Mouse (Mus musculus) megakaryocyte, embryonic 14.5 days (primary cell): Measurements from ENCODE around the gene Zfhx3. TPM values are rescaled to one million over a fixed set of nuclear protein-coding genes. Genes with fewer than 3 reads are reported as not detected.

Source experiments
- H3K27me3 ChIP-seq: replicated peaks from 2 replicates; pipeline ENCODE3; 2012; ENCODE audit warnings: inconsistent platforms
- H3K36me3 ChIP-seq: replicated peaks from 2 replicates; pipeline ENCODE3; 2012; ENCODE audit warnings: low read length, inconsistent platforms, mixed read lengths
- H3K4me1 ChIP-seq: 2 replicates; pipeline ENCODE4 v1.6.1; 2012; ENCODE audit warnings: inconsistent platforms
- H3K4me3 ChIP-seq: replicated peaks from 2 replicates; pipeline ENCODE3; 2012; ENCODE audit warnings: moderate library complexity, mild to moderate bottlenecking, inconsistent platforms
- H3K9me3 ChIP-seq: 2 replicates; pipeline ENCODE4 v1.6.1; 2012; ENCODE audit warnings: inconsistent platforms
- FLI1 ChIP-seq: IDR thresholded peaks from 2 replicates; pipeline ENCODE4 v1.6.1; 2012; ENCODE audit warnings: low read length, inconsistent platforms, mixed read lengths
- GATA1 ChIP-seq: IDR thresholded peaks from 3 replicates; pipeline ENCODE4 v1.6.1; 2012; ENCODE audit warnings: mixed read lengths, low read length, inconsistent platforms, borderline replicate concordance
- polyA plus RNA-seq: library from polyadenylated mRNA; stranded (reverse); fragments of >175 nt; gene quantifications from 2 replicates; pipeline ENCODE4 v1.2.3, GENCODE M21; 2012; ENCODE audit warnings: low replicate concordance; ENCODE audit not compliant: insufficient read depth

The Zfhx3 gene
- polyA plus RNA-seq, 1 experiment, result 1.1 TPM

DNA sequence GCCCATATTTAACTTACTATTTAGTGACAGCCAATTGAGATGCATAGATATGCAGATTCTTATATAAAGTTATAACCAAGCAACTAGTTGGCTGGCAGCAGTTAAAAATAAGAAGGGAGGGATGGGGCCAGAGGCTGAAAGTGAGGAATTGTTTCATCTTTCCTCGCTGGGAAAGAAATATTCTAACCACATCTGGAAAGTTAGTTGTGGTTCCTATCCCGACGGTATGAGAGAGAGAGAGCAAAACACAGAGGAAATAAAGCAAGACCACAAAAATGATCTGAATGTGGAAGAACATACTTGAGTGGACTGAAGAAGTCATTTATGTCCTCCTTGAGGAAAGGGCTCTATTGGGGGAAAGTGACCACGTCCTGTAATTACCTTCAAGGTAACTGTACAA is 101.2 kb downstream of the Zfhx3 start:
- Histone ChIP-seq H3K4me1 (no peaks in the 10 kb centered on the region), H3K36me3 (no peaks in the 10 kb centered on the region), H3K4me3 (no peak overlapping the region), H3K27me3 (no peaks in the 10 kb centered on the region), H3K9me3 (peaks cover 13% of the 10 kb centered on the region)
- TF ChIP-seq FLI1 (no peak), GATA1 (no peak)

- TF ChIP-seq FLI1 (no peak), GATA1 (no peak)
- no peaks in the 10 kb centered on the region for H3K27me3 ChIP-seq
- peaks cover 13% of the 10 kb centered on the region for H3K9me3 ChIP-seq
- no peaks in the 10 kb centered on the region for H3K36me3 ChIP-seq
- H3K4me1 ChIP-seq, result no peaks in the 10 kb centered on the region
- no peak overlapping the region for H3K4me3 ChIP-seq
Observed at GRCm38 (mm10) chr8:108044185-108044584, 101.7 kb downstream of the Zfhx3 start.

DNA sequence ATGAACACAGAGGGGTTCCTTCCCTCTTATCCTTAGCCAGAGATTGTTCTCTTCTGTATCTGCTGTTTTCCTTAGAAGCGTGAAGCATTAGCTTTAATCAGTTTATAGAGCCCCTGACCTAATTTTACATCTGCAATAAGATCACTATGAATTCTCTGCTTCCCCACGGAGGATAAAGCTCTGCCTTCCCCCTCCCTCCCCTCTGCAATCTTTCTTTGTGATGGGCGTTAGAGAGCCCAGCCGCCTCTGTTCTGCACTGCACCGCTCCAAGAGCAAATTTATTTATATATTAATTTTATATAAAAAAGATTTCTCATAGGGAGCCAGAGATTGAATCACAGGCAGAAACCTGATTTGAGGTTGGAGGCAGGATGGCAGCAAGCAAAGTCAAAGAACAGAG is 113.8 kb downstream of the Zfhx3 start:
- H3K36me3 ChIP-seq, result no peaks in the 10 kb centered on the region

DNA sequence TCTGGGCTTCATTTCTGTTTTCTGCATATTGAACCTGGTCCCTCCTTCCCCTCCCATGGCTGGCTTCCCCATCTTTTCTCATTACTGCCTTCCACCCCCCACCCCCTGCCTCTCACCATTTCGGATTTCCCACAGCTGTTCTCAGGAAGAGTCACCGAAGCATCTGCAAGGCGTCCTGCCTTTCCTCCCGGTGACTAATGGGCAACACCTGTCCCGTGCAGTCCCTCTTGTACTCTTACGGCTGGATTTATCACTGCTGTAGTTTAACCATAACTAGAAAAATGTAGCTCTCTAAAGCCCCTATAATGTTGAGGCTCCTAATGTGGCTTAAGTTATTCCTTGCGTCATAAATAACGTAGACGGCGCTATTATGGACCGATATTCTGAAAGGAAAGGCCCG is 119.5 kb downstream of the Zfhx3 start:
- H3K9me3 ChIP-seq, result peaks cover 12% of the 10 kb centered on the region
- H3K36me3 ChIP-seq, result no peaks in the 10 kb centered on the region
- H3K4me3 ChIP-seq, result no peak overlapping the region
- H3K27me3 ChIP-seq, result no peaks in the 10 kb centered on the region
- no peak for TF ChIP-seq GATA1
- TF ChIP-seq FLI1, result no peak
- no peaks in the 10 kb centered on the region for H3K4me1 ChIP-seq

More for the DNA sequence above, 113.8 kb downstream of the Zfhx3 start:
- Histone ChIP-seq H3K4me3 (no peak overlapping the region), H3K9me3 (0 out of 2 replicates have a peak, but pooled peaks cover 4% of the 10 kb centered on the region), H3K27me3 (no peaks in the 10 kb centered on the region), H3K4me1 (no peaks in the 10 kb centered on the region)
- TF ChIP-seq FLI1 (no peak), GATA1 (no peak)

GRCm38 (mm10) chr8:108067111-108067510 is 124.7 kb downstream of the Zfhx3 start:
- TF ChIP-seq GATA1, result no peak
- TF ChIP-seq FLI1, result no peak
- Histone ChIP-seq H3K36me3 (no peaks in the 10 kb centered on the region), H3K4me3 (no peak overlapping the region), H3K27me3 (no peaks in the 10 kb centered on the region), H3K4me1 (no peaks in the 10 kb centered on the region), H3K9me3 (peaks cover 12% of the 10 kb centered on the region)

DNA sequence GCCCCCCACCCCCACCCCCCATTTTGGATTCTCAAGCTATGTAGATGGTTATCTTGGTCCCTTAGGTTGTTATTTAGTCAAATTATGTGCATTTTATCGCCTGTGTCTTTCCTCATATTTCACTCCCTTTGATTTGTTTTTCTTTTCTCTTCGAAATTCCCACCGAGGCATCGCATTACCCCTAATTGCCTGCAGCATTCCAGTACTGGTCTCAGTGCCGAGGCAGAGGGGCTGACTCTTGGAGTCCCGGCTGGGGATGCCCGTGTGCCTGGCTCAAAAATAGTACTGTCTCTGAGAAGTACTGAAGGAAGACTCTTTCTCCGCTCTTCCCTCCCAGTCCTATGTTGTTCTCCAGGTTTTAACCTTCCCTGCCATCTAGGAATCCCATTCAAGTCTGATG is 125.8 kb downstream of the Zfhx3 start:
- Histone ChIP-seq H3K9me3 (peaks cover 7% of the 10 kb centered on the region), H3K4me1 (no peaks in the 10 kb centered on the region), H3K36me3 (no peaks in the 10 kb centered on the region), H3K27me3 (no peaks in the 10 kb centered on the region), H3K4me3 (no peak overlapping the region)
- TF ChIP-seq GATA1 (no peak), FLI1 (no peak)

- H3K27me3 ChIP-seq, result no peaks in the 10 kb centered on the region
- no peaks in the 10 kb centered on the region for H3K4me1 ChIP-seq
- peaks cover 7% of the 10 kb centered on the region for H3K9me3 ChIP-seq
- H3K4me3 ChIP-seq, result no peak overlapping the region
- H3K36me3 ChIP-seq, result no peaks in the 10 kb centered on the region
- TF ChIP-seq FLI1, result no peak
- no peak for TF ChIP-seq GATA1
Observed at GRCm38 (mm10) chr8:108070438-108070837, 128.0 kb downstream of the Zfhx3 start.

- TF ChIP-seq FLI1 (no peak), GATA1 (no peak)
Observed at GRCm38 (mm10) chr8:108072126-108072746, 129.8 kb downstream of the Zfhx3 start.

DNA sequence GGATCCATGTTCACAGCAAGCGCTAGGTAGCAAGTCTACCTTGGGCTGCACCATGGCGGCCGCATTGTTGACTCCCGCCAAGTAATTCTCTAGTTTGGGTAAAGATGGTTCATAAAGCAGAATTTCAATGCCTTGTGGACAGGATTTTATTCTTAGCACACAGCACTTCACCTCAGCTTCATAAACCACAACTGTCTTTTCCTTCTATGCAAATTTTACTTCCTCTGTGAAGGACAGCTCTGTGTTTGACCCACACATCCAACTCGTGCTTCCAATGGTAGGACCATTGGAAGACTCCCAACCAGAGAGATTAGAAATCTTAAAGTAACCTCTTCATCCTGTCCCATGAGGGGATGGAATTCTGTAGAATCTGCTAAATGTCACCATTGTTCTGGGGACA is 130.4 kb downstream of the Zfhx3 start:
- Histone ChIP-seq H3K27me3 (no peaks in the 10 kb centered on the region), H3K4me1 (no peaks in the 10 kb centered on the region), H3K36me3 (no peaks in the 10 kb centered on the region), H3K9me3 (peaks cover 9% of the 10 kb centered on the region), H3K4me3 (no peak overlapping the region)
- TF ChIP-seq FLI1 (no peak), GATA1 (no peak)

More at GRCm38 (mm10) chr8:108072126-108072746, 129.8 kb downstream of the Zfhx3 start:
- Histone ChIP-seq H3K9me3 (peaks cover 7% of the 10 kb centered on the region), H3K36me3 (no peaks in the 10 kb centered on the region), H3K4me3 (no peak overlapping the region), H3K27me3 (no peaks in the 10 kb centered on the region), H3K4me1 (no peaks in the 10 kb centered on the region)

DNA sequence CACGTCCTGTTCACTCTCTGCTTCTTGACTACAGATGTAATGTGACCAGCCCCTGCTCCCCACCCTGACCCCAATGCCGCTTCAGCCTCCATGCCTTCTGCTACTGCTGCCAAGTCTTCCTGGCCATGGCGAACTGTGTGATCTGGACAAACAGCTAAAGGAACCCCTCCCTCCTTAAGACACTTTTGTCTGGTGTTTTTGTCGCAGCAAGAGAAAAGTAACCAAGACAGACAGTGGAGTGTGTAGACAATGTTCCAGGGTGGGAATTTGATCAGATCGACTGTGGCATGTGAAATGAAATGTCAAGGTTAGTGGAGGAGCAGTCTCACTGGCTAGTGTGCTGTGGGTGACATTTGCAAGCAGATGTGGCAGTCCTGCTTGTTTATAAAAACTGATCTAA is 132.7 kb downstream of the Zfhx3 start:
- Histone ChIP-seq H3K4me3 (no peak overlapping the region), H3K36me3 (no peaks in the 10 kb centered on the region), H3K9me3 (peaks cover 2% of the 10 kb centered on the region; the same call in 1 of the 2 replicates), H3K4me1 (no peaks in the 10 kb centered on the region), H3K27me3 (no peaks in the 10 kb centered on the region)
- no peak for TF ChIP-seq GATA1
- TF ChIP-seq FLI1, result no peak

- H3K4me3 ChIP-seq, result no peak overlapping the region
- TF ChIP-seq GATA1 (no peak), FLI1 (no peak)
- H3K36me3 ChIP-seq, result no peaks in the 10 kb centered on the region
- H3K4me1 ChIP-seq, result no peaks in the 10 kb centered on the region
- no peaks in the 10 kb centered on the region for H3K27me3 ChIP-seq
- peaks cover 2% of the 10 kb centered on the region; the same call in 1 of the 2 replicates for H3K9me3 ChIP-seq
Observed at GRCm38 (mm10) chr8:108078726-108079125, 136.3 kb downstream of the Zfhx3 start.
